Mouse (Mus musculus) myocyte (in vitro differentiated cells): ENCODE results near the gene Nfkbib.

ENCODE experiments used
- CEBPB ChIP-seq: IDR thresholded peaks from 2 replicates; pipeline ENCODE4 v1.6.1; 2011; ENCODE audit warnings: mild to moderate bottlenecking, moderate library complexity; ENCODE audit not compliant: poor library complexity, insufficient read depth, severe bottlenecking
- E2F4 ChIP-seq: IDR thresholded peaks from one replicate; pipeline ENCODE4 v1.6.1; 2011; ENCODE audit warnings: mild to moderate bottlenecking, control low read depth, moderate library complexity; ENCODE audit not compliant: insufficient read depth
- MAX ChIP-seq: IDR thresholded peaks from one replicate; pipeline ENCODE4 v1.6.1; 2011; ENCODE audit warnings: low read depth, mild to moderate bottlenecking, control low read depth
- MYOG ChIP-seq, 3 experiments: IDR thresholded peaks; one replicate each; pipeline ENCODE4 v1.6.1; 2011; ENCODE audit warnings: control low read depth in 2 of 3, low read depth in 2 of 3, mild to moderate bottlenecking in 2 of 3; ENCODE audit not compliant: insufficient read length in 2 of 3, control insufficient read depth in 1 of 3, insufficient read depth in 1 of 3
- POLR2A ChIP-seq: IDR thresholded peaks from one replicate; pipeline ENCODE4 v1.6.1; 2011; ENCODE audit warnings: low read depth, mild to moderate bottlenecking, control low read depth, moderate library complexity; ENCODE audit not compliant: insufficient read length
- POLR2AphosphoS2 ChIP-seq: IDR thresholded peaks from one replicate; pipeline ENCODE4 v1.6.1; 2011; ENCODE audit warnings: low read depth, control low read depth; ENCODE audit not compliant: insufficient read length
- REST ChIP-seq: IDR thresholded peaks from one replicate; pipeline ENCODE4 v1.6.1; 2011; ENCODE audit warnings: mild to moderate bottlenecking, control low read depth, moderate library complexity; ENCODE audit not compliant: insufficient read depth, insufficient read length
- SRF ChIP-seq: IDR thresholded peaks from one replicate; pipeline ENCODE4 v1.6.1; 2011; ENCODE audit warnings: low read depth; ENCODE audit not compliant: control insufficient read depth, insufficient read length
- TCF12 ChIP-seq: IDR thresholded peaks from one replicate; pipeline ENCODE4 v1.6.1; 2011; ENCODE audit warnings: mild to moderate bottlenecking, control low read depth; ENCODE audit not compliant: poor library complexity, insufficient read depth, severe bottlenecking
- TCF3 ChIP-seq: IDR thresholded peaks from one replicate; pipeline ENCODE4 v1.6.1; 2011; ENCODE audit warnings: low read depth, control low read depth; ENCODE audit not compliant: insufficient read length
- USF1 ChIP-seq: IDR thresholded peaks from one replicate; pipeline ENCODE4 v1.6.1; 2011; ENCODE audit warnings: low read depth, mild to moderate bottlenecking, control low read depth, moderate library complexity

- TF ChIP-seq MAX (no peak), USF1 (peak; percentile 73), POLR2AphosphoS2 (no peak), TCF12 (no peak), CEBPB (no peak), POLR2A (peak; percentile 53), REST (no peak), TCF3 (no peak), SRF (no peak), MYOG (IDR thresholded peaks at IDR 0.05; ENCODE audit: control insufficient read depth in 1 of 3, insufficient read depth in 1 of 3, insufficient read length in 2 of 3, low read depth in 2 of 3) (no peak), E2F4 (no peak)
Measured at GRCm38 (mm10) chr7:28766173-28766879, 986 bp downstream of the Nfkbib start, which contains the start of gene Sirt2.
